Mouse (Mus musculus): Measurements from ENCODE around the gene Nek6.

DNA sequence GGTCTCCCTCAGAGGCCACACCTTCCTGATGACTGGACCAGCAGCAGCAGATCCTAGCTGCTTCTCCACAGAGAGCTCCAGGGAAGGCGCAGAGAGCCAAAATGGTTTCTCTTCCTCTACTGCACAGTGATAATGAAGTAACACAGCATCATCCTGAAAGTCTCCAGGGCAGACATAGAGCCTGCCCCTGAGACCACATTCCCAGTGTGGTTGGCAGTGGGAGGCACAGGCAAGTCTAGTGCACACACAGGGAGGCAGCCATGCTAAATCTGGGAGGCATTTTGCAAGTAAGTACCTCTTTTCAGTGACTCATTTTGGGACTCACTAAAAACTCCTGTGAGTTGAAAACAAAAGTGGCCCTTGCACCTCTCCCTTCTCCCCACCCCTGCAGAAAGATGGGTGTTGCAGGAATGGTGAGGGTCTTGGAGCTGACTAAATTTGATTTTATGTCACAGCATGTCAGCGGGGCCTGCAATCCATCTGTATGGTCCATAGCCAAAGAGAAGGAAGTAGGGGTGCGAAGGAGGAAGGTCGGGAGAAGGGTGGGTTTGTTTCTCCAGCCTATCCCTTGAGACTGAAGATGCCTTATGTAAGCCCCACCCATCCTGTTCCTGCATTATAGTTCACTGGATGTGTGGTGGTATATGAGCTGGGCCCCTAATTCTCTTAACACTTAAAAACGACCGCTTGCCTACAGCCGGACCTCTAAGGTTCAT is 2.3 kb upstream of the Nek6 start:
- TF ChIP-seq EP300 (IDR thresholded peaks at IDR 0.05; ENCODE audit: low read depth) (no peak), CTCF (IDR thresholded peaks at IDR 0.05; ENCODE audit: low read depth) (no peak)

Data from liver, embryonic 14.5 days (tissue).